Mouse (Mus musculus): ENCODE measurements around the gene Acss1. TPM values are rescaled to one million over a fixed set of nuclear protein-coding genes. Genes with fewer than 3 reads are reported as not detected.

The Acss1 gene
- polyA plus RNA-seq (2021; fragmentation: Nextera tagmentation): 18.1 and 28.1 TPM in 2 replicates
- long read RNA-seq, experiment 1, transcript Acss1-201 (14 exons, 3,618 nt): major isoform, 141 of 173 reads
- long read RNA-seq, experiment 1, partial matches to known transcripts: 25 of 173 reads
- long read RNA-seq, experiment 1, other reads (novel, unspliced or antisense): 7 of 173 reads
- long read RNA-seq, experiment 2, transcript Acss1-201 (14 exons, 3,618 nt): major isoform, 9 of 13 reads
- long read RNA-seq, experiment 2, partial matches to known transcripts: 1 of 13 reads
- long read RNA-seq, experiment 2, other reads (novel, unspliced or antisense): 3 of 13 reads

GRCm38 (mm10) chr2:150667820-150668766, at the start of gene Acss1:
Gene Acss1, minus strand, starts transcription at chr2:150668500.

GRCm38 (mm10) chr2:150689223-150689800, 21.0 kb upstream of the Acss1 start, which contains the start of gene Vsx1:
Gene Vsx1, minus strand, starts transcription at chr2:150689360.

GRCm38 (mm10) chr2:150608087-150608799, 60.1 kb downstream of the Acss1 start, which contains the start of gene Apmap:
Gene Apmap, minus strand, starts transcription at chr2:150608567.

GRCm38 (mm10) chr2:150569847-150570590, 98.3 kb downstream of the Acss1 start, which contains the start of gene Cst7:
Gene Cst7, plus strand, starts transcription at chr2:150570415.

Other genes with a start within 250 kb of the Acss1 start
- 2.5 and 3.4 TPM in 2 replicates for gene Zfp442, start 217.0 kb downstream of the Acss1 start, polyA plus RNA-seq (2021; fragmentation: Nextera tagmentation)
- gene Zfp345, start 183.4 kb downstream of the Acss1 start, polyA plus RNA-seq (2021; fragmentation: Nextera tagmentation): not detected in 2 replicates
- gene Cst7, start 98.1 kb downstream of the Acss1 start, polyA plus RNA-seq (2021; fragmentation: Nextera tagmentation): 0.76 and 1.3 TPM in 2 replicates
- 36.9 and 48.1 TPM in 2 replicates for gene Apmap, start 59.9 kb downstream of the Acss1 start, polyA plus RNA-seq (2021; fragmentation: Nextera tagmentation)
- gene Vsx1, start 20.9 kb upstream of the Acss1 start, polyA plus RNA-seq (2021; fragmentation: Nextera tagmentation): 0.04 TPM in 1 of 2 replicates, not detected in the other
- 30.9 and 36.1 TPM in 2 replicates for gene Entpd6, start 80.5 kb upstream of the Acss1 start, polyA plus RNA-seq (2021; fragmentation: Nextera tagmentation)
- 74.6 and 89.8 TPM in 2 replicates for gene Pygb, start 118.2 kb upstream of the Acss1 start, polyA plus RNA-seq (2021; fragmentation: Nextera tagmentation)
- 315 and 377 TPM in 2 replicates for gene Abhd12, start 236.2 kb upstream of the Acss1 start, polyA plus RNA-seq (2021; fragmentation: Nextera tagmentation)
- 1.7 and 2.6 TPM in 2 replicates for gene Gins1, start 236.9 kb upstream of the Acss1 start, polyA plus RNA-seq (2021; fragmentation: Nextera tagmentation)